Mouse (Mus musculus): ENCODE measurements around the gene Map4k3. TPM values are rescaled to one million over a fixed set of nuclear protein-coding genes. Genes with fewer than 3 reads are reported as not detected.

Map4k3 gene
- polyA plus RNA-seq, 1 experiment from 2014 or later, result 37.5 TPM

DNA sequence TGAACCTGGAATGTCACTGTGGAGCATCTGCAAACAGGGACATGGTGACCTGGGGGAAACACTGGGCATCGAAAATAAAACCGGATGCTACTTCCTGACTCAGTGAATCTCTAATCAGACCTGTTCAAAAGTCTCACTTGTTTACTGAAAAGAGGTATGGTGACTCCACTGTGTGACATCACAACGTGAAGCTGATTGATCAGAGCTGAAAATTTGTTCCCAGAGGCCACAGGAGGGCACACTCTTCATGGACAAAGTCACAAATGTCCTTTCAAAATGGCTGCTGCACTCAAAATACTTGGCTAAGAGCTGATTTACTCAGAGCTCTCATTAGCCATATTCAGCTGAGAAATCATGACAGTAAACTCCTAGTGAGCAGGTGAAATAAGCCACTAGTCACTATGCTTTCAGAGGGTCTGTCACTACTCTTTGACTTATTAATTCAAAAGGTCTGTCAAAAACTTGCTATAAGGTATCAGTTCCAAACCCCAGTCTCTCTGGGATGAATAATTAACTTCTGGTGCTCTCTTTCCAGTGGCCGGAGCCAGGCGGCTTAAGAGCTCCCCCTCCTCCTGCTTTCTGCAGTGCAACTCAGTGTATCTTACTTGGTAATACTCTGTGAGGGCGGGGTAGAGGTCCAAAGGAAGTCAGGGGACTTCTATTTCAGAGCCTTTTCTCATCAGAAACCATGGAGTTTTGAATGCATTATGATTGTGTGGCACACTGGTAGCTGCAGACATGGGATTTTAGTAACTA, 44.3 kb downstream of the Map4k3 start:
- ATAC-seq, result peak; percentile 74
- Histone ChIP-seq H3K9me3 (ENCODE audit: low read length) (no peaks in the 10 kb centered on the region), H3K27ac (ENCODE audit: low read length) (0 out of 2 replicates have a peak overlapping the region, but pooled peaks have one; percentile 6), H3K4me2 (replicated peaks; ENCODE audit: low read depth, low read length) (no peak overlapping the region), H3K36me3 (ENCODE audit: insufficient read depth, low read length) (no peaks in the 10 kb centered on the region), H3K4me3 (ENCODE audit: low read depth, low read length) (no peak overlapping the region), H3K9ac (replicated peaks; ENCODE audit: low read depth) (no peak overlapping the region), H3K27me3 (replicated peaks; ENCODE audit: insufficient read depth, low read length) (no peaks in the 10 kb centered on the region), H3K4me1 (ENCODE audit: insufficient read depth, low read depth, low read length) (peaks cover 3% of the 10 kb centered on the region; the same call in 1 of the 2 replicates)
- WGBS, result 37% methylated on average over 6 of the region's 6 CpGs
- TF ChIP-seq CTCF (IDR thresholded peaks at IDR 0.05) (peak; percentile 72), EP300 (IDR thresholded peaks at IDR 0.05) (no peak)
- DNase-seq (ENCODE audit: low spot score), result peak; percentile 74

DNA sequence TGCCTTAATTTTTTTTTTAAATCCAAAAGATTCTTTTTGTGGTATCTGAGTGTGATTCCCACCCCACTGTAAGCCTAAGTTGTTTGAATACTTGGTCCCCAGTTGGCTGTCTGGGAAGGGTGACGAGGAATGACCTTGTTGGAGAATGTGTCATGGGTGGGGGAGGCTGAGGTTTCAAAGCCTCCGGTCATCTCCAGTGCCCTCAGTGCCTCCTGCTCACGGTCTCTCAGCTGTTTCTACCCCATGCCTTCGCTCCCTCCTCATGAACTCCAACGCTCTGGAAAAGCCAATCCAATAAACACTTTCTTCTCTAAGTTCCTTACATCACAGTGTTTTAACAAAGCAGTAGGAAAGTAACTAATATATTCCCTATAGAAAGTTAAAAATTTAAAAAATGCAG, 45.2 kb downstream of the Map4k3 start:
- Histone ChIP-seq H3K4me2 (replicated peaks; ENCODE audit: low read depth, low read length) (no peak overlapping the region), H3K27me3 (replicated peaks; ENCODE audit: insufficient read depth, low read length) (no peaks in the 10 kb centered on the region), H3K4me3 (ENCODE audit: low read depth, low read length) (no peak overlapping the region), H3K36me3 (ENCODE audit: insufficient read depth, low read length) (no peaks in the 10 kb centered on the region), H3K9me3 (ENCODE audit: low read length) (no peaks in the 10 kb centered on the region), H3K27ac (ENCODE audit: low read length) (no peak overlapping the region), H3K4me1 (ENCODE audit: insufficient read depth, low read depth, low read length) (no peaks in the 10 kb centered on the region), H3K9ac (replicated peaks; ENCODE audit: low read depth) (no peak overlapping the region)
- 61% methylated on average over 5 of the region's 5 CpGs for WGBS
- DNase-seq (ENCODE audit: low spot score) (no peak), ATAC-seq (no peak)
- TF ChIP-seq EP300 (IDR thresholded peaks at IDR 0.05), result no peak
- TF ChIP-seq CTCF (IDR thresholded peaks at IDR 0.05), result no peak

DNA sequence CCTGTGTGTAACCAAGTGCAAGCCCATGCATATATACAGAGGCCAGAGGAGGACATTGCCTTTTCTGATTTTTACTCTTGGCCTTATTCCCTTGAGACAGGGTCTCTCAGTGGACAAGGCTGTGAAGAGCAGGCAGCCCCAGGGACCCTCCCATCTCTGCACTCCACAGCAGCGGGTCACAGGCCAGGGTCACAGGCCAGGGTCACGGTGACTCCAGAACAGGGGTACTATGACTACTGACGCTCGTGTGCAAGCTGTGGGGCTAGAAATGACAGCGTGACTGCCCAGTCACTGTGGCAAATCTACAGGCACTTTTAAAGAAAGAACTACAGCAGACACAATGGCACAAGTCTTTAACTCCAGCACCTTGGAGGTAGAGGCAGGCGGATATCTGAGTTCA, 50.1 kb downstream of the Map4k3 start:
- TF ChIP-seq EP300 (IDR thresholded peaks at IDR 0.05) (no peak), CTCF (IDR thresholded peaks at IDR 0.05) (no peak)
- Histone ChIP-seq H3K27me3 (replicated peaks; ENCODE audit: insufficient read depth, low read length) (no peaks in the 10 kb centered on the region), H3K36me3 (ENCODE audit: insufficient read depth, low read length) (no peaks in the 10 kb centered on the region), H3K9ac (replicated peaks; ENCODE audit: low read depth) (no peak overlapping the region), H3K27ac (ENCODE audit: low read length) (no peak overlapping the region), H3K4me2 (replicated peaks; ENCODE audit: low read depth, low read length) (no peak overlapping the region), H3K4me1 (ENCODE audit: insufficient read depth, low read depth, low read length) (no peaks in the 10 kb centered on the region), H3K9me3 (ENCODE audit: low read length) (no peaks in the 10 kb centered on the region), H3K4me3 (ENCODE audit: low read depth, low read length) (no peak overlapping the region)
- 76% methylated on average over 6 of the region's 6 CpGs for WGBS
- 0 out of 2 replicates have a peak, but pooled peaks have one; percentile 17 for ATAC-seq
- DNase-seq (ENCODE audit: low spot score), result no peak

DNA sequence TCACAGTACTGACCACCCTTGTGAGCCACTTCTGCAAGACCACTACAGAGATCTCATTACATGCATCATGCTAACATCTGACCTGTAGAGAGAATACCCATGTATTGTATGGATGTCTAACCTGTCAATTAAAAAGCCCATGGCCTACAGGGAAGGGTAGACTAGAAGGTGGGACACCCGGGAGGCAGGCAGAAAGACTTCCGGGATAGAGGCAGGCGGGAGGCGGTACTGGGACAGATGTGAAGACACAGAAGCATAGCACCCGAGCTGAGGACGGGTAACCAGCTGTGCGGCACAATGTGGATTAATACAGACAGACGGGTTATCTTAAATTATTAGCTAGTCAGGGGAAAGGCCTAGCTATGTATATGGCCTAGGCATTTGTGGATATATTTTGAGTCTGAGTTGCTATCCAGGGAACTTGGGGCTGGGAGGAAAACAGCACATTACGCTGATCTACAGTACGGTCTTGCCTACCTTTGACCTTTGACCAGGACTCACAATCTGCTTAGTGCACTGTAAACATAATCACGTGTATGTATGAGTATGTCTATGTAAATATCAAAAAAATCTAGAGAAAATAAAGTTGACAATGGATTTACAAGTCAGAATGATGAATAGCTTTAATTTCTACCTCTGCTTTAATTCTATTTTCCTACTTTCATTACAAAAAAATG, 51.3 kb downstream of the Map4k3 start:
- ATAC-seq (no peak), DNase-seq (ENCODE audit: low spot score) (no peak)
- Histone ChIP-seq H3K27me3 (replicated peaks; ENCODE audit: insufficient read depth, low read length) (no peaks in the 10 kb centered on the region), H3K4me2 (replicated peaks; ENCODE audit: low read depth, low read length) (no peak overlapping the region), H3K27ac (ENCODE audit: low read length) (no peak overlapping the region), H3K36me3 (ENCODE audit: insufficient read depth, low read length) (no peaks in the 10 kb centered on the region), H3K9ac (replicated peaks; ENCODE audit: low read depth) (no peak overlapping the region), H3K9me3 (ENCODE audit: low read length) (no peaks in the 10 kb centered on the region), H3K4me1 (ENCODE audit: insufficient read depth, low read depth, low read length) (no peaks in the 10 kb centered on the region), H3K4me3 (ENCODE audit: low read depth, low read length) (no peak overlapping the region)
- TF ChIP-seq CTCF (IDR thresholded peaks at IDR 0.05), result no peak
- no peak for TF ChIP-seq EP300 (IDR thresholded peaks at IDR 0.05)
- 82% methylated on average over 11 of the region's 11 CpGs for WGBS

DNA sequence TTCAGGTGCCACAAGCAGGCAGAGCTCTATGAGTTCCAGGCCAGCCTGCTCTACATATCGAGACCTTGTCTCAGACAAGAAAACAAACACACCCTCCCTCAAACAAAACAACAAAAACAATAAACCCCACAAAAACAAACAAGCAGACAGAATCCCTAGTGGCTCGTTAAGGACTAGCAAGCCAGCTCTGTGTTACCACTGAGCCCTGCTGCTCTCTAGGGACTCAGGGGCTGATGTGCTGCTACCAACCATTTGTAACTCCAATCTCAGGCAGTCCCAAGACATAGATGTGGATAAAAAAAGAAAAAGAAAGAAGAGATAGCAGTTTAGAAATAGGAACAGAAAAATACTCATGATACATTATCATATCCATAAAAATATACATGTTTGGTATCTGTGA, 52.1 kb downstream of the Map4k3 start:
- ATAC-seq, result no peak
- Histone ChIP-seq H3K27me3 (replicated peaks; ENCODE audit: insufficient read depth, low read length) (no peaks in the 10 kb centered on the region), H3K27ac (ENCODE audit: low read length) (no peak overlapping the region), H3K4me1 (ENCODE audit: insufficient read depth, low read depth, low read length) (no peaks in the 10 kb centered on the region), H3K9ac (replicated peaks; ENCODE audit: low read depth) (no peak overlapping the region), H3K9me3 (ENCODE audit: low read length) (no peaks in the 10 kb centered on the region), H3K4me2 (replicated peaks; ENCODE audit: low read depth, low read length) (no peak overlapping the region), H3K4me3 (ENCODE audit: low read depth, low read length) (no peak overlapping the region), H3K36me3 (ENCODE audit: insufficient read depth, low read length) (no peaks in the 10 kb centered on the region)
- 74% methylated on average over 2 of the region's 2 CpGs for WGBS
- TF ChIP-seq EP300 (IDR thresholded peaks at IDR 0.05), result no peak
- no peak for TF ChIP-seq CTCF (IDR thresholded peaks at IDR 0.05)
- no peak for DNase-seq (ENCODE audit: low spot score)

DNA sequence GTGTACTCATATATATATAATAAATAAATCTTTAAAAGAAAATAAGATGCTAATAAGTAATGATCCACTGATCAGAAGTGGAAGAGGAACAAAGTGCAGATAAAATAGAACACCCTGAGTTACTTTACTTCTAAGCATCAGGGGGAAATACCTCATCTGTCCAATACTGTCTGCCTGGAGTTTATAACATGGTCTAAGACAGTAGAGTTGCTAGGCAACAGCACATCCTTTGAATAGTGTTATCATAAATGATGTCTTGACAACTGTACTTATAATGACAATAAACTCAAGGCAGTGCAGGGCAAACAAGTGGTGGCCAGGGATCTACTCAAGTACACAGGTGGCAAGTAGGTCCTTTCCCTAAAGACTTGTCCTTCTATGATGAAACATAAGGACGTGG, 57.9 kb downstream of the Map4k3 start:
- no peaks in the 10 kb centered on the region for H3K9me3 ChIP-seq (ENCODE audit: low read length)
- H3K9ac ChIP-seq (replicated peaks; ENCODE audit: low read depth), result no peak overlapping the region
- H3K27me3 ChIP-seq (replicated peaks; ENCODE audit: insufficient read depth, low read length), result no peaks in the 10 kb centered on the region
- TF ChIP-seq CTCF (IDR thresholded peaks at IDR 0.05) (no peak), EP300 (IDR thresholded peaks at IDR 0.05) (no peak)
- no peak overlapping the region for H3K27ac ChIP-seq (ENCODE audit: low read length)
- no peak overlapping the region for H3K4me2 ChIP-seq (replicated peaks; ENCODE audit: low read depth, low read length)
- DNase-seq (ENCODE audit: low spot score), result no peak
- H3K4me1 ChIP-seq (ENCODE audit: insufficient read depth, low read depth, low read length), result no peaks in the 10 kb centered on the region
- WGBS, result 83% methylated on average over 1 of the region's 1 CpGs
- ATAC-seq, result no peak
- no peak overlapping the region for H3K4me3 ChIP-seq (ENCODE audit: low read depth, low read length)
- H3K36me3 ChIP-seq (ENCODE audit: insufficient read depth, low read length), result no peaks in the 10 kb centered on the region

Measured in lung, postnatal 0 days (tissue).